Mouse (Mus musculus): Measurements from ENCODE around the gene Btbd3. TPM values are rescaled to one million over a fixed set of nuclear protein-coding genes. Genes with fewer than 3 reads are reported as not detected.

Gene Btbd3
- 10.3 and 11.0 TPM in 2 replicates for polyA plus RNA-seq (2015; fragmentation: Nextera tagmentation; extraction: Ambion mirVana)

GRCm38 (mm10) chr2:138256411-138256810 lies at the start of gene Btbd3:
Gene Btbd3 (plus strand): TSS chr2:138256565.

